In the genomic region with DNA sequence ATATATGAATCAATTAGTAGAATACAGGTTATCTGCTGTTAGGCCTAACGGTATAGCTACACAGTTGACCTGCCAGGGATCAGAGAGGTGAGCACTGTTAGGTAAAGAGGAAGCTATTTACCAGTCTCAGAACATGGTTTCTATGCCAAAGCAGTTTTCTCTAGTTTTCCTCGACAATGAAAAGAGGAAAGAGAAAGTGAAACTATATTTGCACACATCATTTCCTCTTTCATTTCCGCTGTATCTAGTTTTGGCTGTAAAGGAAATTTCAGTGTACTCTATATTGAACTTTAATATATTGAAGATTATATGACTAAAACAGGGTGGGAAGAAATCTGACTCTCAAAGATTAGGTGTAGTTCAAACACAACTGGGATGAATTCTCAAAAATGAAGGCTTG, we compare ENCODE assay signal across 17 mouse cellular contexts.
DNase-seq lines count a peak whose midpoint lies in the region; ATAC-seq and TF ChIP-seq lines count a peak whose summit lies in the region.
"Had no signal": no experiment of that assay in that cellular context is flagged by ENCODE, and none has a peak within 500 bp of the region (broad histone marks: within the 10 kb centered on the region; RNA-seq: fewer than 3 reads in every experiment).

No protein-coding gene starts in this region.

- no peak for TF ChIP-seq EP300 in heart, postnatal 0 days (IDR thresholded peaks at IDR 0.05; ENCODE audit: low read depth)

- no peak overlapping the region for H3K4me3 ChIP-seq in heart, postnatal 0 days (ENCODE audit: low read depth, low read length)
- H3K4me3 ChIP-seq in heart, embryonic 12.5 days = no peak overlapping the region
- no peak overlapping the region for H3K4me3 ChIP-seq in midbrain, embryonic 13.5 days (replicated peaks)
- H3K4me3 ChIP-seq in hindbrain, embryonic 13.5 days = no peak overlapping the region
- H3K4me3 ChIP-seq: embryonic facial prominence, embryonic 15.5 days; hindbrain, embryonic 10.5 days; layer of hippocampus, adult 2 months had no signal

- no peak overlapping the region for H3K27ac ChIP-seq in heart, postnatal 0 days (ENCODE audit: low read depth)
- H3K27ac ChIP-seq in heart, embryonic 12.5 days (ENCODE audit: poor library complexity, severe bottlenecking) = no peak overlapping the region
- H3K27ac ChIP-seq in midbrain, embryonic 13.5 days = no peak overlapping the region
- no peak overlapping the region for H3K27ac ChIP-seq in hindbrain, embryonic 13.5 days
- H3K27ac ChIP-seq: embryonic facial prominence, embryonic 15.5 days; hindbrain, embryonic 10.5 days; layer of hippocampus, adult 2 months had no signal

- no peaks in the 10 kb centered on the region for H3K9me3 ChIP-seq in heart, postnatal 0 days (replicated peaks; ENCODE audit: control insufficient read depth, low read length)
- H3K9me3 ChIP-seq in heart, embryonic 12.5 days (replicated peaks) = no peaks in the 10 kb centered on the region
- no peaks in the 10 kb centered on the region for H3K9me3 ChIP-seq in midbrain, embryonic 13.5 days
- no peaks in the 10 kb centered on the region for H3K9me3 ChIP-seq in hindbrain, embryonic 13.5 days
- H3K9me3 ChIP-seq: embryonic facial prominence, embryonic 15.5 days; hindbrain, embryonic 10.5 days had no signal

- no peaks in the 10 kb centered on the region for H3K36me3 ChIP-seq in heart, postnatal 0 days (replicated peaks; ENCODE audit: control insufficient read depth, insufficient read depth, low read length)
- no peaks in the 10 kb centered on the region for H3K36me3 ChIP-seq in heart, embryonic 12.5 days
- H3K36me3 ChIP-seq in midbrain, embryonic 13.5 days = no peaks in the 10 kb centered on the region; the same call in 1 of the 2 replicates
- no peaks in the 10 kb centered on the region for H3K36me3 ChIP-seq in hindbrain, embryonic 13.5 days
- H3K36me3 ChIP-seq: embryonic facial prominence, embryonic 15.5 days had no signal

- no peaks in the 10 kb centered on the region for H3K27me3 ChIP-seq in heart, postnatal 0 days (ENCODE audit: control insufficient read depth, insufficient read depth, low read length)
- no peaks in the 10 kb centered on the region for H3K27me3 ChIP-seq in heart, embryonic 12.5 days (replicated peaks)
- no peaks in the 10 kb centered on the region for H3K27me3 ChIP-seq in midbrain, embryonic 13.5 days
- no peaks in the 10 kb centered on the region for H3K27me3 ChIP-seq in hindbrain, embryonic 13.5 days
- H3K27me3 ChIP-seq: embryonic facial prominence, embryonic 15.5 days had no signal

- H3K4me1 ChIP-seq in heart, postnatal 0 days (ENCODE audit: control insufficient read depth, insufficient read depth) = no peaks in the 10 kb centered on the region
- no peaks in the 10 kb centered on the region for H3K4me1 ChIP-seq in heart, embryonic 12.5 days (replicated peaks)
- peaks cover 10% of the 10 kb centered on the region for H3K4me1 ChIP-seq in midbrain, embryonic 13.5 days (replicated peaks)
- H3K4me1 ChIP-seq in hindbrain, embryonic 13.5 days (replicated peaks) = no peaks in the 10 kb centered on the region
- H3K4me1 ChIP-seq: embryonic facial prominence, embryonic 15.5 days; hindbrain, embryonic 10.5 days had no signal

- no peak for DNase-seq in heart, postnatal 0 days (ENCODE audit: low spot score)
- peak; percentile 62 for DNase-seq in CD4-positive helper T cell, adult 2 months (ENCODE audit: low read depth, low spot score)
- no peak for DNase-seq in cerebellum, postnatal 10 days
- DNase-seq: cerebellum, adult 9-11 months; heart, adult 18-20 months; kidney, adult 8-10 months; lung, embryonic 14.5 days; thymus, adult 18-20 months had no signal

- WGBS in heart, postnatal 0 days = 59% methylated on average over 3 of the region's 3 CpGs
- 86% methylated on average over 3 of the region's 3 CpGs for WGBS in heart, embryonic 12.5 days
- WGBS in midbrain, embryonic 13.5 days = 94% methylated on average over 3 of the region's 3 CpGs
- 91% methylated on average over 3 of the region's 3 CpGs for WGBS in hindbrain, embryonic 13.5 days

- H3K9ac ChIP-seq in heart, postnatal 0 days (replicated peaks; ENCODE audit: low read depth, low read length) = no peak overlapping the region
- no peak overlapping the region for H3K9ac ChIP-seq in heart, embryonic 12.5 days
- H3K9ac ChIP-seq in midbrain, embryonic 13.5 days (replicated peaks) = no peak overlapping the region
- H3K9ac ChIP-seq in hindbrain, embryonic 13.5 days = no peak overlapping the region
- H3K9ac ChIP-seq: embryonic facial prominence, embryonic 15.5 days; lung, embryonic 14.5 days had no signal

- H3K4me2 ChIP-seq in heart, postnatal 0 days (ENCODE audit: low read depth, low read length) = peak overlapping the region; percentile 23; the same call in 1 of the 2 replicates
- no peak overlapping the region for H3K4me2 ChIP-seq in heart, embryonic 12.5 days
- no peak overlapping the region for H3K4me2 ChIP-seq in midbrain, embryonic 13.5 days (replicated peaks)
- H3K4me2 ChIP-seq in hindbrain, embryonic 13.5 days = no peak overlapping the region
- H3K4me2 ChIP-seq: embryonic facial prominence, embryonic 15.5 days; lung, embryonic 14.5 days had no signal

- no peak for ATAC-seq in heart, postnatal 0 days (ENCODE audit: insufficient read depth, low read depth)
- no peak for ATAC-seq in heart, embryonic 12.5 days (ENCODE audit: insufficient number of reproducible peaks, low FRiP score)
- peak; percentile 85 for ATAC-seq in common myeloid progenitor, adult 5-6 weeks (replicated peaks; ENCODE audit: low read depth, poor library complexity, severe bottlenecking)
- peak; percentile 51 for ATAC-seq in monocyte, adult 5-6 weeks (replicated peaks; ENCODE audit: insufficient number of reproducible peaks, low FRiP score, low TSS enrichment, poor library complexity, severe bottlenecking)
- no peak for ATAC-seq in midbrain, embryonic 13.5 days
- ATAC-seq in hindbrain, embryonic 13.5 days (ENCODE audit: low FRiP score) = no peak
- ATAC-seq: forebrain, embryonic 16.5 days had no signal

- no peak for TF ChIP-seq CTCF in heart, postnatal 0 days (IDR thresholded peaks at IDR 0.05; ENCODE audit: low read depth)

Comparison
In these comparisons a context has a peak if more than half of its experiments do, and no peak if none do; other contexts are left out.
1. ATAC-seq: peak in common myeloid progenitor, adult 5-6 weeks (single experiment) and monocyte, adult 5-6 weeks (single experiment); none in heart, postnatal 0 days (single experiment), heart, embryonic 12.5 days (single experiment), midbrain, embryonic 13.5 days (single experiment) and hindbrain, embryonic 13.5 days (single experiment).